Mouse (Mus musculus): ENCODE measurements around the gene Zfp319.
"Not testable (repeated sequence)": the region's sequence is repeated elsewhere in the genome, so short reads cannot be mapped to it uniquely, and the experiment has no call there.

Zfp319 gene

GRCm38 (mm10) chr8:95331720-95332436 lies at the start of gene Zfp319, which contains the start of gene Usb1:
Zfp319 (minus strand) TSS chr8:95331950.
Usb1 (plus strand) TSS chr8:95332284.
- ChIA-PET CTCF (interaction anchor here (0.5 to 3.1 kb wide), 68 partner anchors 9 to 953 kb away, joined by 3 to 43 read pairs (median 4); partner anchors contain the start of genes Tepp (in 3 of the 4), Mmp15 (in 2 of the 4) and Csnk2a2 (in 1 of the 4)), POLR2A (interaction anchor here in 3 of 4 experiments (0.5 to 5.0 kb wide), 89 partner anchors 7 to 556 kb away, joined by 3 to 46 read pairs (median 4); partner anchors contain the start of genes Mmp15 (in 3 of the 3), Ccdc113 (in 2 of the 3), Cfap20 (in 1 of the 3) and Dok4 (in 1 of the 3))

- ChIA-PET POLR2A (interaction anchor here in 1 of 4 experiments (1.5 kb wide), 1 partner anchor 28 kb away, joined by 5 read pairs; the partner anchor contains the start of gene Mmp15), CTCF (no interaction called here)
These were observed 49.2 kb upstream of the Zfp319 start for GRCm38 (mm10) chr8:95380953-95381352.

GRCm38 (mm10) chr8:95378928-95379327 lies 47.2 kb upstream of the Zfp319 start:
- POLR2A ChIA-PET = interaction anchor here in 1 of 4 experiments (0.8 kb wide), 1 partner anchor 9 kb away, joined by 3 read pairs; no protein-coding TSS in a partner anchor
- CTCF ChIA-PET = not testable (repeated sequence)

- ChIA-PET POLR2A (interaction anchor here in 3 of 4 experiments (0.6 to 1.2 kb wide), 4 partner anchors 8 to 331 kb away, joined by 3 to 7 read pairs (median 4); no protein-coding TSS in a partner anchor), CTCF (interaction anchor here in 2 of 4 experiments (0.6 to 1.3 kb wide), 2 partner anchors 25 to 49 kb away, joined by 3 read pairs; no protein-coding TSS in a partner anchor)
These were observed 46.1 kb upstream of the Zfp319 start for GRCm38 (mm10) chr8:95377863-95378291.

GRCm38 (mm10) chr8:95377101-95377500 lies 45.4 kb upstream of the Zfp319 start:
- POLR2A ChIA-PET = interaction anchor here in 2 of 4 experiments (1.1 to 1.2 kb wide), 3 partner anchors 8 to 332 kb away, joined by 3 to 5 read pairs (median 3); no protein-coding TSS in a partner anchor
- CTCF ChIA-PET = interaction anchor here in 1 of 4 experiments (0.7 to 1.3 kb wide), 2 partner anchors 45 to 50 kb away, joined by 3 to 4 read pairs; partner anchors contain the start of genes Usb1 and Zfp319

GRCm38 (mm10) chr8:95376309-95376999 lies 44.7 kb upstream of the Zfp319 start:
- CTCF ChIA-PET = interaction anchor here in 2 of 4 experiments (0.6 to 0.7 kb wide), 2 partner anchors 45 to 46 kb away, joined by 4 read pairs; partner anchors contain the start of genes Usb1 (in 1 of the 2) and Zfp319 (in 1 of the 2)
- POLR2A ChIA-PET = interaction anchor here in 1 of 4 experiments (1.1 to 1.2 kb wide), 3 partner anchors 8 to 333 kb away, joined by 3 to 5 read pairs (median 3); no protein-coding TSS in a partner anchor

- ChIA-PET POLR2A (interaction anchor here in 3 of 4 experiments (0.6 to 1.6 kb wide), 4 partner anchors 9 to 323 kb away, joined by 3 to 6 read pairs (median 3); partner anchors contain the start of genes Usb1 (in 1 of the 3) and Zfp319 (in 1 of the 3)), CTCF (interaction anchor here in 1 of 4 experiments (1.3 kb wide), 1 partner anchor 52 kb away, joined by 3 read pairs; no protein-coding TSS in a partner anchor)
These were observed 43.7 kb upstream of the Zfp319 start for GRCm38 (mm10) chr8:95375374-95375930.

- ChIA-PET CTCF (interaction anchor here in 2 of 4 experiments (0.7 to 1.6 kb wide), 4 partner anchors 43 to 62 kb away, joined by 3 to 4 read pairs (median 3); no protein-coding TSS in a partner anchor), POLR2A (interaction anchor here in 2 of 4 experiments (1.4 to 1.6 kb wide), 2 partner anchors 10 to 42 kb away, joined by 3 read pairs; partner anchors contain the start of genes Usb1 (in 1 of the 2) and Zfp319 (in 1 of the 2))
These were observed 42.7 kb upstream of the Zfp319 start for GRCm38 (mm10) chr8:95374429-95374828.

- ChIA-PET CTCF (interaction anchor here in 3 of 4 experiments (0.6 to 1.6 kb wide), 6 partner anchors 42 to 365 kb away, joined by 3 to 8 read pairs (median 3); no protein-coding TSS in a partner anchor), POLR2A (interaction anchor here in 2 of 4 experiments (0.5 to 1.1 kb wide), 5 partner anchors 9 to 501 kb away, joined by 3 to 5 read pairs (median 3); partner anchors contain the start of gene Mmp15 (in 1 of the 2))
These were observed 41.7 kb upstream of the Zfp319 start for GRCm38 (mm10) chr8:95373389-95374002.

- ChIA-PET CTCF (interaction anchor here in 2 of 4 experiments (0.5 to 1.4 kb wide), 8 partner anchors 17 to 835 kb away, joined by 3 to 13 read pairs (median 4); partner anchors contain the start of gene Mmp15 (in 2 of the 2)), POLR2A (interaction anchor here in 3 of 4 experiments (0.5 to 3.2 kb wide), 16 partner anchors 7 to 434 kb away, joined by 3 to 26 read pairs (median 4); partner anchors contain the start of genes Mmp15 (in 2 of the 3), Usb1 (in 2 of the 3) and Zfp319 (in 1 of the 3))
These were observed 38.0 kb upstream of the Zfp319 start for GRCm38 (mm10) chr8:95369581-95370326.

GRCm38 (mm10) chr8:95363849-95364248 lies 32.1 kb upstream of the Zfp319 start:
- POLR2A ChIA-PET = interaction anchor here in 1 of 4 experiments (1.5 kb wide), 1 partner anchor 12 kb away, joined by 4 read pairs; the partner anchor contains the start of gene Mmp15
- CTCF ChIA-PET = no interaction called here

- CTCF ChIA-PET = interaction anchor here in 1 of 4 experiments (1.3 kb wide), 1 partner anchor 9 kb away, joined by 4 read pairs; no protein-coding TSS in a partner anchor
- POLR2A ChIA-PET = interaction anchor here in 2 of 4 experiments (1.2 to 1.3 kb wide), 2 partner anchors 9 to 10 kb away, joined by 4 read pairs; partner anchors contain the start of gene Mmp15 (in 1 of the 2)
These were observed 30.5 kb upstream of the Zfp319 start for GRCm38 (mm10) chr8:95362272-95362671.

- ChIA-PET POLR2A (interaction anchor here in 3 of 4 experiments (0.6 to 1.7 kb wide), 4 partner anchors 8 to 341 kb away, joined by 3 to 4 read pairs (median 4); partner anchors contain the start of gene Mmp15 (in 2 of the 3)), CTCF (interaction anchor here (0.5 to 1.3 kb wide), 9 partner anchors 8 to 267 kb away, joined by 3 to 7 read pairs (median 4); no protein-coding TSS in a partner anchor)
These were observed 29.2 kb upstream of the Zfp319 start for GRCm38 (mm10) chr8:95361016-95361341.

- POLR2A ChIA-PET = interaction anchor here in 3 of 4 experiments (0.7 to 1.7 kb wide), 5 partner anchors 7 to 257 kb away, joined by 4 to 5 read pairs (median 4); partner anchors contain the start of gene Mmp15 (in 1 of the 3)
- CTCF ChIA-PET = interaction anchor here in 3 of 4 experiments (0.5 to 0.9 kb wide), 5 partner anchors 27 to 425 kb away, joined by 3 to 6 read pairs (median 3); no protein-coding TSS in a partner anchor
These were observed 28.6 kb upstream of the Zfp319 start for GRCm38 (mm10) chr8:95360181-95361015.
